In genomic region chr15:78863154-78863553, GRCm38 (mm10) we compare ENCODE assay signal across 25 mouse cellular contexts. TPM values are rescaled to one million over a fixed set of nuclear protein-coding genes. Genes with fewer than 3 reads are reported as not detected.
DNase-seq lines count a peak whose midpoint lies in the region; ATAC-seq and TF ChIP-seq lines count a peak whose summit lies in the region.
"Had no signal": no experiment of that assay in that cellular context is flagged by ENCODE, and none has a peak within 500 bp of the region (broad histone marks: within the 10 kb centered on the region; RNA-seq: fewer than 3 reads in every experiment).

No protein-coding gene starts in this region.

- peaks cover 28% of the 10 kb centered on the region for H3K4me1 ChIP-seq in lung, embryonic 15.5 days
- H3K4me1 ChIP-seq in bone marrow macrophage, adult 2 months (ENCODE audit: control insufficient read depth, insufficient read depth, low read length), result peaks cover 44% of the 10 kb centered on the region
- peaks cover 23% of the 10 kb centered on the region for H3K4me1 ChIP-seq in stomach, embryonic 16.5 days (ENCODE audit: control insufficient read depth, insufficient read depth, low read length)
- no peaks in the 10 kb centered on the region for H3K4me1 ChIP-seq in hindbrain, embryonic 11.5 days (replicated peaks; ENCODE audit: control insufficient read depth, insufficient read depth, low read length)

- peak overlapping the region; percentile 75; the same call in 1 of the 2 replicates for H3K27ac ChIP-seq in gastrocnemius, adult 2 months
- peak overlapping the region; percentile 64 for H3K27ac ChIP-seq in lung, embryonic 15.5 days
- H3K27ac ChIP-seq in bone marrow macrophage, adult 2 months (ENCODE audit: insufficient read depth, low read depth, low read length), result peak overlapping the region; percentile 82
- peak overlapping the region; percentile 53 for H3K27ac ChIP-seq in stomach, embryonic 16.5 days (ENCODE audit: low read length)
- H3K27ac ChIP-seq in hindbrain, embryonic 11.5 days (ENCODE audit: low read depth, low read length), result no peak overlapping the region
- H3K27ac ChIP-seq: heart, embryonic 13.5 days; hindbrain, postnatal 0 days; limb, embryonic 12.5 days; liver, embryonic 14.5 days; midbrain, embryonic 12.5 days; neural tube, embryonic 13.5 days had no signal

- H3K4me3 ChIP-seq in gastrocnemius, adult 2 months, result no peak overlapping the region
- no peak overlapping the region for H3K4me3 ChIP-seq in lung, embryonic 15.5 days
- peak overlapping the region; percentile 51; the same call in 1 of the 2 replicates for H3K4me3 ChIP-seq in bone marrow macrophage, adult 2 months (ENCODE audit: insufficient read depth, low read length)
- no peak overlapping the region for H3K4me3 ChIP-seq in stomach, embryonic 16.5 days (replicated peaks; ENCODE audit: low read length)
- no peak overlapping the region for H3K4me3 ChIP-seq in hindbrain, embryonic 11.5 days (ENCODE audit: low read depth, low read length)
- H3K4me3 ChIP-seq: forebrain, embryonic 12.5 days; heart, embryonic 13.5 days; limb, embryonic 12.5 days; midbrain, embryonic 12.5 days; neural tube, embryonic 13.5 days had no signal

- ATAC-seq in lung, embryonic 15.5 days (ENCODE audit: borderline replicate concordance, extremely low read depth, low FRiP score, low TSS enrichment), result no peak
- ATAC-seq in stomach, embryonic 16.5 days (ENCODE audit: insufficient read depth, low FRiP score), result no peak
- no peak for ATAC-seq in hindbrain, embryonic 11.5 days (ENCODE audit: low FRiP score)
- ATAC-seq: hindbrain, postnatal 0 days had no signal

- H3K4me2 ChIP-seq in lung, embryonic 15.5 days, result no peak overlapping the region
- H3K4me2 ChIP-seq in stomach, embryonic 16.5 days (ENCODE audit: low read depth, low read length), result no peak overlapping the region
- no peak overlapping the region for H3K4me2 ChIP-seq in hindbrain, embryonic 11.5 days (replicated peaks; ENCODE audit: low read depth, low read length)
- H3K4me2 ChIP-seq: forebrain, embryonic 12.5 days; heart, embryonic 13.5 days; limb, embryonic 12.5 days; midbrain, embryonic 12.5 days; neural tube, embryonic 13.5 days had no signal

- no peaks in the 10 kb centered on the region for H3K9me3 ChIP-seq in lung, embryonic 15.5 days
- no peaks in the 10 kb centered on the region for H3K9me3 ChIP-seq in stomach, embryonic 16.5 days (replicated peaks; ENCODE audit: control insufficient read depth, low read length)
- no peaks in the 10 kb centered on the region for H3K9me3 ChIP-seq in hindbrain, embryonic 11.5 days (ENCODE audit: control insufficient read depth, low read length)
- H3K9me3 ChIP-seq: forebrain, embryonic 12.5 days; heart, embryonic 13.5 days; limb, embryonic 12.5 days; midbrain, embryonic 12.5 days; neural tube, embryonic 13.5 days had no signal

- no peak for DNase-seq in gastrocnemius, adult 2 months
- no peak for DNase-seq in gastrocnemius, postnatal 14 days
- no peak for DNase-seq in lung, postnatal 25 days (ENCODE audit: low spot score)
- DNase-seq in hindbrain, embryonic 11.5 days (ENCODE audit: low spot score), result no peak
- DNase-seq in cerebellum, postnatal 4 days (ENCODE audit: low spot score in 2 of 2), result no peak
- DNase-seq: cerebellum, adult 2 months; cerebellum, postnatal 36 days; heart, postnatal 36 days; right cerebral cortex, postnatal 14 days had no signal

- no peak for TF ChIP-seq POLR2A in bone marrow macrophage, adult 2 months (IDR thresholded peaks at IDR 0.05; ENCODE audit: borderline replicate concordance, low read depth, low read length)

- 48% methylated on average over 2 of the region's 2 CpGs for WGBS in lung, embryonic 15.5 days
- 71% methylated on average over 2 of the region's 2 CpGs for WGBS in stomach, embryonic 16.5 days
- 91% methylated on average over 2 of the region's 2 CpGs for WGBS in hindbrain, embryonic 11.5 days

- no peaks in the 10 kb centered on the region for H3K36me3 ChIP-seq in lung, embryonic 15.5 days
- H3K36me3 ChIP-seq in stomach, embryonic 16.5 days (ENCODE audit: control insufficient read depth, insufficient read depth, low read length), result no peaks in the 10 kb centered on the region
- H3K36me3 ChIP-seq in hindbrain, embryonic 11.5 days (ENCODE audit: control insufficient read depth, insufficient read depth, low read length), result no peaks in the 10 kb centered on the region
- H3K36me3 ChIP-seq: forebrain, embryonic 12.5 days; heart, embryonic 13.5 days; limb, embryonic 12.5 days; midbrain, embryonic 12.5 days; neural tube, embryonic 13.5 days had no signal

- intact Hi-C loops in gastrocnemius, adult 2 months (cut with DNase I), result no loop called here
- intact Hi-C loops in gastrocnemius, postnatal 14 days (cut with DNase I; ENCODE audit: low total_unique reads), result no loop called here

- H3K27me3 ChIP-seq in lung, embryonic 15.5 days, result no peaks in the 10 kb centered on the region
- no peaks in the 10 kb centered on the region for H3K27me3 ChIP-seq in stomach, embryonic 16.5 days (ENCODE audit: control insufficient read depth, insufficient read depth, low read length)
- H3K27me3 ChIP-seq in hindbrain, embryonic 11.5 days (ENCODE audit: control insufficient read depth, insufficient read depth, low read length), result no peaks in the 10 kb centered on the region
- H3K27me3 ChIP-seq: heart, embryonic 13.5 days; limb, embryonic 12.5 days; midbrain, embryonic 12.5 days; neural tube, embryonic 13.5 days had no signal

- no peak overlapping the region for H3K9ac ChIP-seq in lung, embryonic 15.5 days
- no peak overlapping the region for H3K9ac ChIP-seq in stomach, embryonic 16.5 days (ENCODE audit: low read length)
- no peak overlapping the region for H3K9ac ChIP-seq in hindbrain, embryonic 11.5 days (ENCODE audit: low read depth, low read length)
- H3K9ac ChIP-seq: forebrain, embryonic 12.5 days; heart, embryonic 13.5 days; limb, embryonic 12.5 days; liver, embryonic 14.5 days; midbrain, embryonic 12.5 days; neural tube, embryonic 13.5 days had no signal

- no peak for TF ChIP-seq CTCF in gastrocnemius, adult 2 months (IDR thresholded peaks at IDR 0.05)
- TF ChIP-seq CTCF in bone marrow macrophage, adult 2 months (IDR thresholded peaks at IDR 0.05; ENCODE audit: low read depth, low read length), result no peak

RNA-seq across cellular contexts. Expression of gene Lgals2, which starts 7.8 kb away (rescaled TPM):
- total RNA-seq in gastrocnemius, adult 2 months (2021), result not detected
- total RNA-seq in gastrocnemius, postnatal 14 days (2021), result not detected
- polyA plus RNA-seq in lung, embryonic 15.5 days (2015; fragmentation: Nextera tagmentation; extraction: Ambion mirVana), result 0.69 and 0.72 TPM in 2 replicates
- polyA plus RNA-seq in bone marrow macrophage, adult 2 months (2012; ENCODE audit: insufficient read depth, insufficient read length, missing spikeins), result not detected in 2 replicates
- polyA plus RNA-seq in stomach, embryonic 16.5 days (2015; fragmentation: Nextera tagmentation; extraction: Ambion mirVana), result 86.6 and 122 TPM in 2 replicates
- polyA plus RNA-seq in hindbrain, embryonic 11.5 days (2014; fragmentation: Nextera tagmentation; extraction: Ambion mirVana), result not detected in 2 replicates
- total RNA-seq: CH12.LX; gastrocnemius, adult 8-10 months; hindbrain, postnatal 0 days; layer of hippocampus, postnatal 10 days; megakaryocyte progenitor cell, adult 5-6 weeks had no signal
- polyA plus RNA-seq: forebrain, embryonic 12.5 days; heart, embryonic 13.5 days; hindbrain, postnatal 0 days; limb, embryonic 12.5 days; midbrain, embryonic 12.5 days; neural tube, embryonic 13.5 days had no signal

RNA-seq across cellular contexts. Expression of gene Gga1, which starts 13.8 kb away (rescaled TPM):
- total RNA-seq in gastrocnemius, adult 2 months (2021), result 10 to 100 TPM; 43.1 to 45.7 TPM
- 10 to 100 TPM; 28.0 to 28.2 TPM for total RNA-seq in gastrocnemius, postnatal 14 days (2021)
- polyA plus RNA-seq in lung, embryonic 15.5 days (2015; fragmentation: Nextera tagmentation; extraction: Ambion mirVana), result 54.0 and 56.2 TPM in 2 replicates
- 68.7 and 76.5 TPM in 2 replicates for polyA plus RNA-seq in bone marrow macrophage, adult 2 months (2012; ENCODE audit: insufficient read depth, insufficient read length, missing spikeins)
- polyA plus RNA-seq in stomach, embryonic 16.5 days (2015; fragmentation: Nextera tagmentation; extraction: Ambion mirVana), result 48.4 and 51.4 TPM in 2 replicates
- 26.3 and 26.4 TPM in 2 replicates for polyA plus RNA-seq in hindbrain, embryonic 11.5 days (2014; fragmentation: Nextera tagmentation; extraction: Ambion mirVana)

RNA-seq across cellular contexts. Expression of gene Cdc42ep1, which starts 20.7 kb away (rescaled TPM):
- 1 to 10 TPM; 8.5 to 10.0 TPM for total RNA-seq in gastrocnemius, adult 2 months (2021)
- total RNA-seq in gastrocnemius, postnatal 14 days (2021), result 10 to 100 TPM; 22.7 to 23.6 TPM
- 105 and 109 TPM in 2 replicates for polyA plus RNA-seq in lung, embryonic 15.5 days (2015; fragmentation: Nextera tagmentation; extraction: Ambion mirVana)
- 0.31 and 0.36 TPM in 2 replicates for polyA plus RNA-seq in bone marrow macrophage, adult 2 months (2012; ENCODE audit: insufficient read depth, insufficient read length, missing spikeins)
- polyA plus RNA-seq in stomach, embryonic 16.5 days (2015; fragmentation: Nextera tagmentation; extraction: Ambion mirVana), result 47.9 and 52.2 TPM in 2 replicates
- 7.8 and 9.1 TPM in 2 replicates for polyA plus RNA-seq in hindbrain, embryonic 11.5 days (2014; fragmentation: Nextera tagmentation; extraction: Ambion mirVana)
- total RNA-seq: CH12.LX; megakaryocyte progenitor cell, adult 5-6 weeks had no signal

RNA-seq across cellular contexts. Expression of gene Gm49510, which starts 36.3 kb away (rescaled TPM):
- under 1 TPM in 1 of 2 experiments, not detected in 1; 0.13 TPM for total RNA-seq in gastrocnemius, adult 2 months (2021)
- not detected for total RNA-seq in gastrocnemius, postnatal 14 days (2021)
- polyA plus RNA-seq in lung, embryonic 15.5 days (2015; fragmentation: Nextera tagmentation; extraction: Ambion mirVana), result 0.18 and 0.60 TPM in 2 replicates
- polyA plus RNA-seq in bone marrow macrophage, adult 2 months (2012; ENCODE audit: insufficient read depth, insufficient read length, missing spikeins), result not detected in 2 replicates
- 0.32 and 0.46 TPM in 2 replicates for polyA plus RNA-seq in stomach, embryonic 16.5 days (2015; fragmentation: Nextera tagmentation; extraction: Ambion mirVana)
- polyA plus RNA-seq in hindbrain, embryonic 11.5 days (2014; fragmentation: Nextera tagmentation; extraction: Ambion mirVana), result 0.13 and 0.42 TPM in 2 replicates
- total RNA-seq: adrenal gland, adult 18-20 months; adrenal gland, postnatal 4 days; gastrocnemius, adult 8-10 months; heart, postnatal 36 days; hindbrain, postnatal 0 days; layer of hippocampus, postnatal 10 days had no signal
- polyA plus RNA-seq: forebrain, embryonic 12.5 days; hindbrain, postnatal 0 days; neural tube, embryonic 13.5 days had no signal

RNA-seq across cellular contexts. Expression of gene Sh3bp1, which starts 36.4 kb away (rescaled TPM):
- total RNA-seq in gastrocnemius, adult 2 months (2021), result 1 to 10 TPM; 1.4 to 2.0 TPM
- 1 to 10 TPM; 3.3 to 3.6 TPM for total RNA-seq in gastrocnemius, postnatal 14 days (2021)
- polyA plus RNA-seq in lung, embryonic 15.5 days (2015; fragmentation: Nextera tagmentation; extraction: Ambion mirVana), result 31.9 and 35.5 TPM in 2 replicates
- 158 and 180 TPM in 2 replicates for polyA plus RNA-seq in bone marrow macrophage, adult 2 months (2012; ENCODE audit: insufficient read depth, insufficient read length, missing spikeins)
- polyA plus RNA-seq in stomach, embryonic 16.5 days (2015; fragmentation: Nextera tagmentation; extraction: Ambion mirVana), result 42.1 and 44.5 TPM in 2 replicates
- polyA plus RNA-seq in hindbrain, embryonic 11.5 days (2014; fragmentation: Nextera tagmentation; extraction: Ambion mirVana), result 11.8 and 12.4 TPM in 2 replicates

Comparison
In these comparisons a context has a peak if more than half of its experiments do, and no peak if none do; other contexts are left out.
1. RNA of gene Lgals2, which starts 7.8 kb away (polyA plus RNA-seq): 86.6 to 122 TPM in stomach, embryonic 16.5 days; 0.69 to 0.72 TPM in lung, embryonic 15.5 days, not detected in bone marrow macrophage, adult 2 months and not detected in hindbrain, embryonic 11.5 days; every median in the first group is over 10 times any median in the second.